Mouse (Mus musculus): ENCODE measurements around the gene Ift88. TPM values are rescaled to one million over a fixed set of nuclear protein-coding genes. Genes with fewer than 3 reads are reported as not detected.

Ift88 gene
- 1 to 10 TPM; 3.7 to 5.1 TPM for total RNA-seq (2021)

DNA sequence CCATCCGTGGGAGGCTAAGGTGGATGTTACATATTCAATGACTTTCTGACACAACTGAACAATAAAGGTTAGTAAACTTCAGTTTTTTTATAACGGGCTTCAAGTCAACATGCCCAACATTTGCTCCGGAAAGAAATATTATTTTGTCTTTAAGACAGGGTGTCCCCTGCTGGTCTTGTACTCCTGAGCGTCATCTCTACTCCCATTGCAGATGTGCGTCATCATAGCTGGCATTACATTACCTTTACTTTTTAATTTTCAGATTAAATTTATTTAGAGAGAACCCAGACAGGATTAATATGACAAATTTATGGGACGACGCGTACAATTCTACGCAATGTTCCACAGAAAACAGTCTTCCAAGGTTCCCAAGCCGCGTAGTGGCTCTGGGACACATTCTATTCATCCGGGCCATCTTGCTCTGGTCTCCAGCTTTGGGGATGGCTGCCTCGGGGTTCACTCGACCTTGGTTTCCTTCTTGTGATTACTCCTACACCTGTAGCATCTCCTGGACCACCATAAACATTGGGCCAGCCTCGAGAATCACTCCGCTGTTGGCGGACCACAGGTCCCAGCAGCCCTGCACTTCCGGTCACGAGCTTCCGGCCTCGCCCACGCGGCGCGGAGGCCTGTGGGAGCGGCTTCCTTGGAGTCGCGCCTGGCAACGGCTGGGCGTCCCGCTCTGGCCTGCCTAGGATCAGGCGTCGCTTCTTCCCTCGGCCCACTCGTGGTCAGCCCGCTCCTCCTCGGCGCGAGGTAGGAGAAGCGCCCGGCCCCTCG is at the start of gene Ift88:
Ift88 (plus strand) TSS at position 631 of the 780 bp plus-strand sequence.
- intact Hi-C loops (cut with DNase I) = loop anchor here (2.0 kb wide), 1 partner anchor 25 kb away; the partner anchor contains the start of gene Cryl1
- peak; percentile 88 for DNase-seq (ENCODE audit: low spot score)

GRCm38 (mm10) chr14:57375205-57375604 is 48.7 kb upstream of the Ift88 start:
- intact Hi-C loops (cut with DNase I) = no loop called here
- DNase-seq (ENCODE audit: low spot score) = no peak

DNA sequence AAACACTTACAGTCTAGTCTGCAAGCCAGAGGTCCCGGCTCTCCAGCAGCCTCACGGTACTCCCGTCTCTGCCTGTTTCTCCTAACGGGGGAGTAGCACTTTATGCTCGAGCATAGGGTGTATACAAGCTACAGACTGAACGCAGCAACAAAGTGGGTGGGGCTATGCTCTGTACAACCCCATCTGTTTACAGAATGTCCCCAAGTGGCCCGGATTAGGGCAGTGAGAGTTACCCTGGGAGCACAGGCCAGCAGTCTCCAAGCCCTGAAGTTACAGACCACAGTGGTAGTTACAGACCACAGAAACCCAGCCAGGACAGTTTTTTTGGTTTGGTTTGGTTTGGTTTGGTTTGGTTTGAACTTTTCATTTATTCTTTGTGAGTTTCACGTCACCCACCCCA is 47.8 kb upstream of the Ift88 start:
- intact Hi-C loops (cut with DNase I) = no loop called here
- DNase-seq (ENCODE audit: low spot score) = no peak

DNA sequence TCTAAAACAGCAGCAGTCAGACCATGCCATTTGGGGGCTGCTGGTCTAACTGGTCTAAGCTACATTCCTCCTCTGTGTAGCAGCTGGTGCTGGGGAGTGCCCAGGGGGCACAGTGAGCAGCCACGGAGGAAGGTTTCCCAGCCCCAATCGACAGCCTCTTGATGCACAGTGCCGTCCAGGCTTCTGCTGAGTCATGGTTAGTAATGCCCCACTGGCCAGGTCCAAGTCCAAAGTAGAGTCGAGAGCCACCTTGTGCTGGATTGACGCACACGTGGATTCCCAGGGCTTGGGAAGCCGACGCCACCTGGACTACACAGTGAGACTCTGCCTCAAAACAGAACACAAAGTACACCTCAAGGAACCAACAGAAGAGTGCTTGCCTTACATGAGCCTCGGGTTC is 46.9 kb upstream of the Ift88 start:
- intact Hi-C loops (cut with DNase I) = no loop called here
- no peak for DNase-seq (ENCODE audit: low spot score)

DNA sequence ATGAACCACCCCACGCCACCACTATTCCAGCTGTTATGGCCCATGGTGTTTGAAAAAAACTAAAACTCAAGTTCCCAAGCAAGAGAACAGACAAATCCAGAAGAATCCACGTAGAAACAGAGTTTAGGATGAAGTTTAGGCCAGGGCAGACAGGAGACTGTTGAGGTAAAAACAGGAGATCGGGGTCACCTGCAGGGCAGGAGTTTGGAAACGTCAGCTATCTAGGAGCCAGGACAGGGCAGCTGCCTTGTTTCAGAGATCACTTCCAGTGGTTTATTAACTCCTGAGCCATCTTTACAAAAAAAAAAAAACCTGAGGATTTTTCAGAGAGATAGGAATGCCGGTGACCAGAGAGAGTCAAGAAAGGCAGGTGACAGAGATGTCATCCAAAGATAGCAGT is 46.3 kb upstream of the Ift88 start:
- DNase-seq (ENCODE audit: low spot score) = no peak
- intact Hi-C loops (cut with DNase I) = no loop called here

DNA sequence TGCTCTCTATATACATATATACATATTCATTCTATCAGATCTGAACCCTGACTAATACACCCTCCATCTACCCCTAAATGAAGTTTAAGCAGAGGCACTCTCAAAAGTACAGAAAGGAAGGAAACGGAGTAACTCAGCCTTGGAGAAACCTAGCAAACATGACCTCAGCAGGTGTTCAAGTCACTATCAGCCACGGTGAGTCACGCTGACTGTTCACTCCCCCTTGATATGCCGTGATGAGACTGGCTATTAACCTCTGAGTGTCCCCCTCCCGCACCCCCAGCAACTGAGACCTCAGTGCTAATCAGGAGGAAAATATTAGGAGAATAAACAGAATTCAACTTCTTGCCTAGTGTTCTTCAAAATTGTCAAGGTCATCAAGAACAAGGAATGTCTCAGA is 38.2 kb upstream of the Ift88 start:
- no peak for DNase-seq (ENCODE audit: low spot score)
- intact Hi-C loops (cut with DNase I) = no loop called here

- intact Hi-C loops (cut with DNase I) = no loop called here
Observed at GRCm38 (mm10) chr14:57386758-57387561, 36.9 kb upstream of the Ift88 start.

DNA sequence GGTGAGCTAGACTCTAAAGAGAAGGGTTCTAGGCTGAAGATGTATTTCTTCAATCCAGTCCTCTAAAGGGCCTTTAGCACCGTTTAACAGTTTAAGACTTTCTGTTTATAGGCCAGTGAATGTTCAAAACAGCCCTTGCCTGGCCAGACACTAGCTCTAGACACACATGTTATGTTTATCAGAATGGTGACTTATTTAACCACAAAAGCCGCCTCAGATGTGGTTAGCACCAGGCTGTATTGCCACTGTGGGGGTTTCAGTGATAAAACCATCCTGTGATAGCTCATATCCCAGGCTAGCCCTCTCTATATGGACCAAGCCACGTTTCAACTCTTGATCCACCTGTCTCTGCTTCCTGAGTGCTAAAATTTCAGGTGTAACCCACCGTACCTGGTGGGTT is 32.2 kb upstream of the Ift88 start:
- intact Hi-C loops (cut with DNase I) = no loop called here
- no peak for DNase-seq (ENCODE audit: low spot score)

More at GRCm38 (mm10) chr14:57386758-57387561, 36.9 kb upstream of the Ift88 start:
- DNase-seq (ENCODE audit: low spot score) = no peak

DNA sequence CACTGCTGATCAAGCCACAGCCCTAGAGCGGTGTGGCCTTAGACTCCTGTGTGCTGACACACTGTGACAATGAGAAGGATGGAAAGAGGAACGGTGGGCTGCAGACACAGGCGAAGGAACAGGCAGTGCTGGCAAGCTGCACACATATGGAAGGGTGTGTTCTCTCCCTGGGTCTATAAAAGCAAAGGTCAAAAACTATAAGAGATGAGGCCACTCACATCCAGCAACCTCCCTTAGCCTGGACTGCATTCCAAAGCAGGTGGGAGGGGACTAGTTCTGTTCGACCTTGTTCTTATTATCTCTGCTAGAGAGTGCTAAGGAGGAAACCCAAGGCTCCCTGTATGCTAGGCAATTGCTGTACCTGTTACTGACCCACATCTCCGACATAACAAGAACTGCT is 31.6 kb upstream of the Ift88 start:
- intact Hi-C loops (cut with DNase I) = no loop called here
- DNase-seq (ENCODE audit: low spot score) = no peak

DNA sequence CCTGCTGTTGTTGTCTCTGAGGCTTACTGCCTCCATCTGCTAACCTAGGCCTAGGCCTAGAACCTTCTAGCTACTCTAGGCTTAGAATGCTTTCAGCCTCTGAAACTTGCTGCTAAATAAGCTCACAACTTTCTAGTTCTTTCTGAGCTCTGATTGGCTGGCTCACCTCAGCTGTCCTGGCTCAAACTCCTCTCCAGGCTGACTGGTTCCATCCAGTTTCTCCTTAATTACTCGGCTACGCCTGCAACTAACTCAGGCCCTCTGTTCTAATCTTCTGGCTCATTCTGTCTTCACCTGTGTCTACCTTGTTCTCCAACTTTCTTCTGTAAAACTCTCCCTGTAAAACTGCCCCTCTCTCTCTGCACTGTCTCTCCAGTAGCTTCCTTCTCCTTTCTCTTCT is 28.4 kb upstream of the Ift88 start:
- no peak for DNase-seq (ENCODE audit: low spot score)
- intact Hi-C loops (cut with DNase I) = no loop called here

GRCm38 (mm10) chr14:57397221-57397620 is 26.6 kb upstream of the Ift88 start:
- DNase-seq (ENCODE audit: low spot score) = no peak
- intact Hi-C loops (cut with DNase I) = no loop called here

DNA sequence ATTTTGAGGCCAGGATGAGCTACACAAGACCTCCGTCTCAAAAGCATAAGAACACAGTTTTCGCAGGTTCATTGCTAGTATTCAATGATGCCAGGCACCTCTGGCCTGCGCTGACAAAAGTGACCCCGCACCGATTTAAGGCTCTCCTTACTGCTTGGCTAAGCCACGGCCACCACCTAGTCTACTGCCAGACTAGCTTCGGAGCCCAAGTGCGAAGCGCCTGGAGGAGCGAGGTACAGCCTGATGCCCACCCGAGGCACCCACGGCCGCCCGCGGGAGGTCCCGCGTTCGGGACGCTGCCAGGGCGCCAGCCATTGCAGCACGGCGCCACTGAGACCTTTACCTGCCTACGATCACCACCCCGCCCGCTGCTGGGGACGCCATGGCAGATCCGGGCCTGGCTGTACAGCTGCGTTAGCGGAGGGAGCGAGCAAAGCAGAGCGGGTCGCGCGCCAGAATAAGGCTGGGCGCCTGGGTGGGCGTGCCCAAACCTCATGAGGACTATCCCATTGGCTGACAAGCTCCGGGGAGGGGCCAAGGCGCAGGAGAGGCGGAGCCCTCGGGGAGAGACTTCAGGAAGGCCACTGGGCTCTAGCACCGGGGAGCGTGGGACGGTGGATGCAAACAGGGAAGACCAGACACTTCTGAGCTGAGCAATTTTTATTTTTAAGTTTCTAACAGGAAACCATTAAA is 25.7 kb upstream of the Ift88 start, which contains the start of gene Cryl1:
Cryl1 (minus strand) TSS at position 465 of the 693 bp plus-strand sequence.
- intact Hi-C loops (cut with DNase I) = loop anchor here (2.0 kb wide), 1 partner anchor 27 kb away; the partner anchor contains the start of gene Ift88
- peak; percentile 95 for DNase-seq (ENCODE audit: low spot score)

GRCm38 (mm10) chr14:57398813-57399427 is 24.9 kb upstream of the Ift88 start:
- intact Hi-C loops (cut with DNase I) = loop anchor here (2.0 kb wide), 1 partner anchor 26 kb away; the partner anchor contains the start of gene Ift88
- no peak for DNase-seq (ENCODE audit: low spot score)

- intact Hi-C loops (cut with DNase I) = no loop called here
- DNase-seq (ENCODE audit: low spot score) = no peak
Observed at GRCm38 (mm10) chr14:57402815-57403214, 21.0 kb upstream of the Ift88 start.

DNA sequence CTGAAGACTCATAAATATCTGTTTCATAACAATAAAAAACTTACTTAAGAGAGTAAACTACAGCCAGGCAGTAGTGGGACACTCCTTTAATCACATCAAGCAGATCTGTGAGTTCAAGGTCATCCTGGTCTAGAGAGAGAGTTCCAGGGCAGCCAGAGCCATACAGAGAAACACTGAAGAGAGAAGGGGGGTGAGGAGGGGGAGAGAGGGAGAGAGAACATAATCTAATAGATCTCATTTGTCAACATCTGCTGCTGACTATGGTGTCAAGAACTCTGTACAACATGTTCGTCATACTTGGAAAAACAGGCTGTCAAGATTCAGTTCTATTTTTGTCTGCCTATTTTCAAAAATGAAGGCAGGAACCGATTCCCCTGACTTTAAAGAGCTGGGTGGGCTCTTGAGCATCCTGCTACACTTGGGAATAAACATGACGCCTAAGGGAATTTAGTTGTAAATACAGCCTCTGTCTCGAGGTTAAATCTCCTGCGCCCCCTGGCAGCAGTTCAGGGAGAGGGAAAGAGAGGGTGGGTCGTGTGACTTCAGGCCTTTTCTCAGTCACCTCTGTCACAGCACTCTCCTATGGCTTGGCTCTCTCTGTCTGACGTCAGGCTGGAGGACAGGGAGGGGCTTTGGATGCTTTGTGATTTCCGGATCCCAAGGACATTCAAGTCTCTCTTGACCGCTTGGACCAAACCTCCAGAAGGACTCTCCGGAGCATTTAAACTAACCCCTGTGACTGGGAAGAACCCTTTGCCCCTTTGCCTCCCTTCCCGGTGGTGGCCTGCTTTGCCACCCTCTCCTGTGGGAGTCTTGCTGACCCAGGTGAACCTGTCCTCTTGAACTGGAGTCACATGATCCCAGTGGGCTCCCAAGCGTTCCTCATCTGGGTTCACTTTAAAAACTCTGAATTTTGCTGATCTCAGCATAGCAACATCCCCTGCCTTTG is 16.5 kb upstream of the Ift88 start:
- intact Hi-C loops (cut with DNase I) = loop anchor here (2.0 kb wide), 1 partner anchor 35 kb away; no protein-coding TSS in a partner anchor
- DNase-seq (ENCODE audit: low spot score) = peak; percentile 3

DNA sequence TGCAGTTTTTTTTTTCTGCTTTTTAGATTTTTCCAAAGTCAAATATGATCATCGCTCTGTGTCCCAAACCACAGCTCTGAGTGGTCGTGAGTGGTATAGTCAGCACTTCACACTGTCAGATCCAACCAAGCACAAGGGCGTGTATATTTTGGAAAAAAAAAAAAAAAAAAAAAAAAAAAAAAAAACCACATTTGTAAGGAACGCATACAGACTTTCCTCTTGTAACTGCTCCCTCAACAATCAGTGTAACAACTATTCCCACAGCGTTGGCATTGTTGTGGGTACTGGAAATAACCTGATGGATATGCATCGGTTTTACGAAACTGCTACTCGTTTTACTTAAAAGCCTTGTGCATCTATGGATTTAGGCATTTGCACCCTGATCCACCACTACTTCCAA is 15.8 kb upstream of the Ift88 start:
- intact Hi-C loops (cut with DNase I) = loop anchor here (2.0 kb wide), 1 partner anchor 301 kb away; no protein-coding TSS in a partner anchor
- DNase-seq (ENCODE audit: low spot score) = no peak

DNA sequence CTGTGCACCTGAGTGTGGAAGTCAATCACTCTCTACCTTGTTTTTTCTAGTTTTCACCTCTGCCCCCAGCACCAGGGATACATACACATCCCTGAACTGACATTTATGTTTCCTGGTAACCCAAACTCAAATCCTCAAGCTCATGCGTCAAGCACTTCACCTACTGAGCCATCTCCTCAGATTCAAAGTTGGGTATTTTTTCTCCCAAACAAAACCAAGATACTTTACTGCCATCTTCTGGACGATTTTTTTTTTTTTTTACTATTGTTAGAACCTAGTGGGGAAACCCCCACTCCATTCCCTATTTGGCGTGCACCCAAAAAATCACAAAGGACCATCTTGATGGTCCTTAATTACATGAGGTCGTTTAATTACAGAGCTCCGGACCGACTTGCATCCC is 14.8 kb upstream of the Ift88 start:
- DNase-seq (ENCODE audit: low spot score) = no peak
- intact Hi-C loops (cut with DNase I) = loop anchor here (2.0 kb wide), 1 partner anchor 302 kb away; no protein-coding TSS in a partner anchor

GRCm38 (mm10) chr14:57412166-57412565 is 11.7 kb upstream of the Ift88 start:
- intact Hi-C loops (cut with DNase I) = no loop called here
- no peak for DNase-seq (ENCODE audit: low spot score)

- intact Hi-C loops (cut with DNase I) = no loop called here
- no peak for DNase-seq (ENCODE audit: low spot score)
Observed at GRCm38 (mm10) chr14:57417187-57417586, 6.7 kb upstream of the Ift88 start.
